11 mouse cellular contexts compared by ENCODE assay signal in genomic region chr4:107130534-107130933, GRCm38 (mm10). TPM values are rescaled to one million over a fixed set of nuclear protein-coding genes. Genes with fewer than 3 reads are reported as not detected.
DNase-seq lines count a peak whose midpoint lies in the region; ATAC-seq and TF ChIP-seq lines count a peak whose summit lies in the region.
"Had no signal": no experiment of that assay in that cellular context is flagged by ENCODE, and none has a peak within 500 bp of the region (broad histone marks: within the 10 kb centered on the region; RNA-seq: fewer than 3 reads in every experiment).

No protein-coding gene starts in this region.

- no peak overlapping the region for H3K4me3 ChIP-seq in heart, embryonic 12.5 days
- no peak overlapping the region for H3K4me3 ChIP-seq in cerebellum, adult 2 months (replicated peaks; ENCODE audit: insufficient read depth, low read depth, low read length)

- H3K9ac ChIP-seq in heart, embryonic 12.5 days: no peak overlapping the region

- TF ChIP-seq POLR2A in cerebellum, adult 2 months (IDR thresholded peaks at IDR 0.05; ENCODE audit: borderline replicate concordance, insufficient read depth, low read length): no peak

- H3K36me3 ChIP-seq in heart, embryonic 12.5 days: no peaks in the 10 kb centered on the region

- no peak for TF ChIP-seq CTCF in cerebellum, adult 2 months (IDR thresholded peaks at IDR 0.05; ENCODE audit: borderline replicate concordance, insufficient read depth, low read depth, low read length)

- no peaks in the 10 kb centered on the region for H3K9me3 ChIP-seq in heart, embryonic 12.5 days (replicated peaks)

- 0 out of 2 replicates have a peak overlapping the region, but pooled peaks have one; percentile 11 for H3K4me2 ChIP-seq in heart, embryonic 12.5 days
- H3K4me2 ChIP-seq: liver, embryonic 11.5 days had no signal

- WGBS in heart, embryonic 12.5 days: 21% methylated on average over 9 of the region's 9 CpGs
- whole genome bisulfite sequencing in cerebellum, adult 2 months: 44% methylated on average over 9 of the region's 9 CpGs

- no peak for ATAC-seq in CD4-positive, CD25-positive, alpha-beta regulatory T cell, adult 4 months
- no peak for ATAC-seq in heart, embryonic 12.5 days (ENCODE audit: insufficient number of reproducible peaks, low FRiP score)
- ATAC-seq: inflammation-experienced regulatory T-cells, adult 6 months had no signal

- peaks cover 26% of the 10 kb centered on the region; the same call in 1 of the 2 replicates for H3K4me1 ChIP-seq in heart, embryonic 12.5 days (replicated peaks)
- H3K4me1 ChIP-seq in cerebellum, adult 2 months (ENCODE audit: control insufficient read depth, insufficient read depth, low read length): peaks cover 11% of the 10 kb centered on the region

- peaks cover 20% of the 10 kb centered on the region for H3K27me3 ChIP-seq in heart, embryonic 12.5 days (replicated peaks)
- H3K27me3 ChIP-seq in cerebellum, adult 2 months (ENCODE audit: control insufficient read depth, insufficient read depth, low read length): no peaks in the 10 kb centered on the region

- H3K27ac ChIP-seq in heart, embryonic 12.5 days (ENCODE audit: poor library complexity, severe bottlenecking): no peak overlapping the region
- no peak overlapping the region for H3K27ac ChIP-seq in cerebellum, adult 2 months (ENCODE audit: insufficient read depth, low read length)

- DNase-seq in CD4-positive, CD25-positive, alpha-beta regulatory T cell, adult 2 months (ENCODE audit: low read depth, low spot score): peak; percentile 15
- peak; percentile 45 to 46 for DNase-seq in kidney, postnatal 25 days
- no peak for DNase-seq in kidney, adult 8-10 months
- DNase-seq in testis, postnatal 14 days (ENCODE audit: low spot score): peak; percentile 39
- no peak for DNase-seq in B cell, adult 2 months
- DNase-seq in cerebellum, adult 2 months: no peak

RNA-seq across cellular contexts. Expression of gene Cdcp2, which starts 33.8 kb away (rescaled TPM):
- not detected for polyA plus RNA-seq in CD4-positive, CD25-positive, alpha-beta regulatory T cell, adult 4 months (2017; shearing (Covaris generic))
- polyA plus RNA-seq in heart, embryonic 12.5 days (2016; fragmentation: Nextera tagmentation; extraction: Ambion mirVana): not detected in 2 replicates
- not detected in 2 replicates for polyA plus RNA-seq in cerebellum, adult 2 months (2012; rRNA removed)
- polyA plus RNA-seq: inflammation-experienced regulatory T-cells, adult 6 months; liver, embryonic 11.5 days; testis, adult 2 months had no signal

RNA-seq across cellular contexts. Expression of gene Tmem59, which starts 47.7 kb away (rescaled TPM):
- polyA plus RNA-seq in CD4-positive, CD25-positive, alpha-beta regulatory T cell, adult 4 months (2017; shearing (Covaris generic)): 100 to 1,000 TPM; 439 to 478 TPM
- 321 and 334 TPM in 2 replicates for polyA plus RNA-seq in heart, embryonic 12.5 days (2016; fragmentation: Nextera tagmentation; extraction: Ambion mirVana)
- 258 and 285 TPM in 2 replicates for polyA plus RNA-seq in cerebellum, adult 2 months (2012; rRNA removed)

RNA-seq across cellular contexts. Expression of gene Tceanc2, which starts 48.4 kb away (rescaled TPM):
- 10 to 100 TPM; 19.4 to 19.8 TPM for polyA plus RNA-seq in CD4-positive, CD25-positive, alpha-beta regulatory T cell, adult 4 months (2017; shearing (Covaris generic))
- polyA plus RNA-seq in heart, embryonic 12.5 days (2016; fragmentation: Nextera tagmentation; extraction: Ambion mirVana): 15.8 and 28.3 TPM in 2 replicates
- 9.9 and 10.0 TPM in 2 replicates for polyA plus RNA-seq in cerebellum, adult 2 months (2012; rRNA removed)

Comparison
In these comparisons a context has a peak if more than half of its experiments do, and no peak if none do; other contexts are left out.
1. DNase-seq: peak in CD4-positive, CD25-positive, alpha-beta regulatory T cell, adult 2 months (single experiment), kidney, postnatal 25 days (2 of 2) and testis, postnatal 14 days (single experiment); none in kidney, adult 8-10 months (0 of 2), B cell, adult 2 months (0 of 2) and cerebellum, adult 2 months (0 of 2).